Mouse (Mus musculus): ENCODE results near the gene Mllt1.

DNA sequence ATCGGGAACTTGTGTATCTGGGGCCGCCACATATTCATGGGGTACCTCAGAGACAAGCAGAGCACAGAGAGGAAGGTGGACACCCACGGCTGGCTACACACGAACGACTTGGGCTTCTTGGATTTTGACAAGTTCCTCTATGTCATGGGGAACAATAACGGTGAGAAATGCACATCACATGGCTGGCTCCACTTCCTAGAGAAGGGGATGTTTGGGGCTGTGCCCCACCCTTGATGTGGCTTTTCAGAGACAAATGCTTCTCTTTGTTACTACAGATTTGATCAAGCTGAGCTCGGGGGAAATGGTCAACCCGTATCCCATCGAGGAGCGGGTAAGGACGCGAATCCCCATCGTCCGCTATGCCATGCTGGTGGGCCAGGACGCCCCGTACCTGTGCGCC is 50.4 kb downstream of the Mllt1 start:
- no peak for TF ChIP-seq MAFK (IDR thresholded peaks at IDR 0.05; ENCODE audit: insufficient read depth, low read depth, low read length)
- TF ChIP-seq HCFC1 (IDR thresholded peaks at IDR 0.05; ENCODE audit: borderline replicate concordance, insufficient read depth, low read length), result no peak
- no peak for TF ChIP-seq CHD2 (IDR thresholded peaks at IDR 0.05; ENCODE audit: low read depth, low read length)
- no peak for TF ChIP-seq ZNF384 (IDR thresholded peaks at IDR 0.05; ENCODE audit: low read depth, low read length)
- TF ChIP-seq ZC3H11A (IDR thresholded peaks at IDR 0.05; ENCODE audit: borderline replicate concordance, low read depth, low read length), result no peak

Data from ES-E14 (cell line).